Mouse (Mus musculus) CH12.LX (cell line): ENCODE measurements around the gene Rab19. TPM values are rescaled to one million over a fixed set of nuclear protein-coding genes. Genes with fewer than 3 reads are reported as not detected.
"Not testable (repeated sequence)": the region's sequence is repeated elsewhere in the genome, so short reads cannot be mapped to it uniquely, and the experiment has no call there.

Source experiments
- DNase-seq: peaks from one replicate; pipeline ENCODE4 v3.0.0-alpha.2; 2013; ENCODE audit errors: extremely low read depth
- H3K27ac ChIP-seq: 2 replicates; pipeline ENCODE4 v1.5.1; 2012; ENCODE audit warnings: low read depth, mild to moderate bottlenecking, control low read depth, moderate library complexity; ENCODE audit not compliant: insufficient read depth
- H3K27me3 ChIP-seq: replicated peaks from 2 replicates; pipeline ENCODE3; 2012; ENCODE audit warnings: inconsistent platforms
- H3K36me3 ChIP-seq, 2 experiments: replicated peaks in 1 of 2; 2 replicates each; pipeline versions ENCODE3 to v1.6.1; 2012; ENCODE audit warnings: inconsistent platforms in 1 of 2, low read length in 1 of 2, mild to moderate bottlenecking in 1 of 2, mixed read lengths in 1 of 2, moderate library complexity in 1 of 2; ENCODE audit not compliant: control insufficient read depth in 1 of 2, insufficient read depth in 1 of 2
- H3K4me1 ChIP-seq, 2 experiments: 2 replicates each; pipeline ENCODE4 v1.6.1; 2012; ENCODE audit warnings: inconsistent platforms in 1 of 2, moderate library complexity in 1 of 2; ENCODE audit not compliant: insufficient read depth in 2 of 2, control insufficient read depth in 1 of 2
- H3K4me2 ChIP-seq: 2 replicates; pipeline ENCODE4 v1.6.1; 2012; ENCODE audit warnings: low read depth, mild to moderate bottlenecking, control low read depth; ENCODE audit not compliant: poor library complexity, insufficient read depth, severe bottlenecking
- H3K4me3 ChIP-seq, 3 experiments: fragments of 150-350 bp in 1 of 3; sonication (generic) in 1 of 3; replicated peaks in 1 of 3; 2 replicates each; pipeline versions ENCODE3 to v1.5.1; 2011 to 2012; ENCODE audit warnings: low read depth in 2 of 3, low read length in 2 of 3, mild to moderate bottlenecking in 2 of 3, moderate library complexity in 2 of 3, control low read depth in 1 of 3, improper control_type of control experiment in 1 of 3, inconsistent platforms in 1 of 3, mixed read lengths in 1 of 3; ENCODE audit not compliant: poor library complexity in 1 of 3
- H3K79me2 ChIP-seq: replicated peaks from 2 replicates; pipeline ENCODE4 v1.6.1; 2012; ENCODE audit warnings: mild to moderate bottlenecking, moderate library complexity; ENCODE audit not compliant: control insufficient read depth, poor library complexity, insufficient read depth, severe bottlenecking; ENCODE audit errors: extremely low read depth
- H3K9ac ChIP-seq: 2 replicates; pipeline ENCODE4 v1.6.1; 2012; ENCODE audit warnings: low read depth, mild to moderate bottlenecking, control low read depth, moderate library complexity; ENCODE audit not compliant: insufficient read depth
- H3K9me3 ChIP-seq: replicated peaks from 2 replicates; pipeline ENCODE3; 2012; ENCODE audit warnings: low read length, inconsistent platforms, mixed read lengths
- CHD1 ChIP-seq: IDR thresholded peaks from 2 replicates; pipeline ENCODE4 v1.6.1; 2012; ENCODE audit warnings: low read depth, low read length, improper control_type of control experiment, inconsistent platforms
- CHD2 ChIP-seq: IDR thresholded peaks from 2 replicates; pipeline ENCODE4 v1.6.1; 2011; ENCODE audit warnings: low read length, improper control_type of control experiment
- E2F4 ChIP-seq: IDR thresholded peaks from 2 replicates; pipeline ENCODE4 v1.6.1; 2011; ENCODE audit warnings: low read depth, low read length, improper control_type of control experiment; ENCODE audit not compliant: insufficient replicate concordance
- HCFC1 ChIP-seq: IDR thresholded peaks from 2 replicates; pipeline ENCODE4 v1.6.1; 2012; ENCODE audit warnings: low read depth, mild to moderate bottlenecking, inconsistent platforms, low read length, improper control_type of control experiment
- JUN ChIP-seq: IDR thresholded peaks from 2 replicates; pipeline ENCODE4 v1.6.1; 2011; ENCODE audit warnings: low read depth, mild to moderate bottlenecking, low read length, improper control_type of control experiment, moderate library complexity; ENCODE audit not compliant: insufficient read depth
- JUND ChIP-seq: conservative IDR thresholded peaks from 2 replicates; pipeline ENCODE4 v1.6.1; 2011; ENCODE audit warnings: low read depth, low read length, improper control_type of control experiment
- MXI1 ChIP-seq: IDR thresholded peaks from 2 replicates; pipeline ENCODE4 v1.6.1; 2011; ENCODE audit warnings: mild to moderate bottlenecking, low read depth, low read length, improper control_type of control experiment
- NRF1 ChIP-seq: IDR thresholded peaks from 2 replicates; pipeline ENCODE4 v1.6.1; 2014; ENCODE audit warnings: low read depth, mild to moderate bottlenecking, inconsistent platforms, low read length, improper control_type of control experiment, moderate library complexity
- POLR2A ChIP-seq: IDR thresholded peaks from 2 replicates; pipeline ENCODE4 v1.6.1; 2011; ENCODE audit warnings: low read depth, mild to moderate bottlenecking, improper control_type of control experiment, low read length
- RAD21 ChIP-seq: IDR thresholded peaks from 2 replicates; pipeline ENCODE4 v1.6.1; 2011; ENCODE audit warnings: low read depth, mild to moderate bottlenecking, low read length, improper control_type of control experiment, moderate library complexity
- SIN3A ChIP-seq: IDR thresholded peaks from 2 replicates; pipeline ENCODE4 v1.6.1; 2012; ENCODE audit warnings: low read length, improper control_type of control experiment, inconsistent platforms
- TBP ChIP-seq: conservative IDR thresholded peaks from 2 replicates; pipeline ENCODE4 v1.6.1; 2011; ENCODE audit warnings: low read depth, low read length, improper control_type of control experiment
- TCF12 ChIP-seq: IDR thresholded peaks from 2 replicates; pipeline ENCODE4 v1.6.1; 2014; ENCODE audit warnings: low read depth, mild to moderate bottlenecking, inconsistent platforms, low read length, improper control_type of control experiment
- USF2 ChIP-seq: conservative IDR thresholded peaks from 2 replicates; pipeline ENCODE4 v1.6.1; 2011; ENCODE audit warnings: low read depth, low read length, improper control_type of control experiment
- ZC3H11A ChIP-seq: IDR thresholded peaks from 2 replicates; pipeline ENCODE4 v1.6.1; 2012; ENCODE audit warnings: low read depth, mild to moderate bottlenecking, inconsistent platforms, low read length, improper control_type of control experiment
- ZKSCAN1 ChIP-seq: IDR thresholded peaks from 2 replicates; pipeline ENCODE4 v1.6.1; 2012; ENCODE audit warnings: low read depth, inconsistent platforms, low read length, improper control_type of control experiment, borderline replicate concordance
- ZMIZ1 ChIP-seq: IDR thresholded peaks from 2 replicates; pipeline ENCODE4 v1.6.1; 2012; ENCODE audit warnings: low read depth, mild to moderate bottlenecking, inconsistent platforms, low read length, improper control_type of control experiment
- ZNF384 ChIP-seq: IDR thresholded peaks from 2 replicates; pipeline ENCODE4 v1.6.1; 2012; ENCODE audit warnings: low read depth, low read length, improper control_type of control experiment, inconsistent platforms
- dilution Hi-C: fragments of 300-500 bp; cut with MboI; formaldehyde crosslinking; loops from 2 replicates; pipeline ENCODE4 v1.14.3; 2020; ENCODE audit warnings: low sequenced_read_pairs; ENCODE audit not compliant: extremely low pct_unique_long_range_greater_than_20kb, extremely low pct_ligation_motif_present
- in situ Hi-C: fragments of 300-500 bp; cut with MboI; formaldehyde crosslinking; loops from 3 replicates; pipeline ENCODE4 v1.14.3; 2019; ENCODE audit warnings: low sequenced_read_pairs, low pct_ligation_motif_present, low pct_unique_long_range_greater_than_20kb, mixed read lengths
- polyA plus RNA-seq: library from polyadenylated mRNA; unstranded; fragments of >175 nt; gene quantifications from 2 replicates; pipeline ENCODE4 v1.2.1, GENCODE M21; 2012; ENCODE audit warnings: low read depth; ENCODE audit not compliant: insufficient read length
- total RNA-seq, 2 experiments: library from RNA; depleted of rRNA; stranded (reverse); fragments of 300-350 nt in 1 of 2; fragments of >200 nt in 1 of 2; gene quantifications; 2 replicates each; pipeline ENCODE4 v1.2.3; 2012 to 2014

Gene Rab19
- total and polyA plus RNA-seq, 3 experiments, result 0.63 to 3.3 TPM; not detected in 1

DNA sequence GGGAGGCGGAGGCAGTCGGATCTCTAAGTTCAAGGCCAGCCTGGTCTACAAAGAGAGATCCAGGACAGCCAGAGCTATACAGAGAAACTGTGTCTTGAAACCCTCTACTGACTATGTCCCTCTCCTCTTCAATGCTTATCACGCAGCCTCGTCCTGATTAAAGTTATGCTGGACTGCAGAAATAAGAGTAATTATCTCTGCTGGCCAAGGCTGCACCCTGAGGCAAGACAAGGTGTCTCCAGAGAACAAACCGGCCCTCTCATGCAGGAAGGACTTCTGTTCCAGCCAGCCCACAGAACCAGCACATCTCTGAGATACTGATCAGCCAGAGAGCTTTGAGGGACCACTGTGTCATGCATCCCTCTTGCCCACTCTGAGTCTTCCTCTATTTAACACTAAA lies 54.9 kb downstream of the Rab19 start:
- in situ Hi-C loops, result no loop called here
- DNase-seq, result no peak
- dilution Hi-C loops, result no loop called here
- H3K9ac ChIP-seq, result no peak overlapping the region
- H3K36me3 ChIP-seq, result no peaks in the 10 kb centered on the region
- H3K4me3 ChIP-seq, result no peak overlapping the region
- H3K27ac ChIP-seq, result no peak overlapping the region
- H3K4me1 ChIP-seq, result peaks cover 2 to 9% of the 10 kb centered on the region in 2 experiments; a peak in 2 of 4 replicates
- H3K9me3 ChIP-seq, result no peaks in the 10 kb centered on the region
- no peak overlapping the region for H3K4me2 ChIP-seq
- TF ChIP-seq JUND (no peak), ZKSCAN1 (no peak), CHD2 (no peak), TBP (no peak), E2F4 (no peak), POLR2A (no peak), CHD1 (no peak), ZC3H11A (no peak), SIN3A (no peak), ZMIZ1 (no peak), HCFC1 (no peak), TCF12 (no peak), MXI1 (no peak), RAD21 (no peak), USF2 (no peak), NRF1 (no peak), ZNF384 (no peak), JUN (no peak)
- no peaks in the 10 kb centered on the region for H3K27me3 ChIP-seq
- no peaks in the 10 kb centered on the region for H3K79me2 ChIP-seq

- H3K36me3 ChIP-seq, H3K79me2 ChIP-seq, dilution Hi-C loops, in situ Hi-C loops, H3K9ac ChIP-seq, H3K9me3 ChIP-seq, H3K4me2 ChIP-seq, H3K4me1 ChIP-seq, H3K27ac ChIP-seq, H3K4me3 ChIP-seq, H3K27me3 ChIP-seq: not testable (repeated sequence)
- DNase-seq, result peak; percentile 31
- TF ChIP-seq CHD1, result peak; percentile 81; the same call in 1 of the 2 replicates
- 0 out of 2 replicates have a peak, but pooled peaks have one; percentile 24 for TF ChIP-seq TBP
Observed at GRCm38 (mm10) chr6:39437519-39437918, 56.5 kb downstream of the Rab19 start.

Other genes with a start within 250 kb of the Rab19 start
- gene Kdm7a, start 174.4 kb upstream of the Rab19 start, total RNA-seq (2012; rRNA removed), result 1.0 and 1.7 TPM in 2 replicates
- 2.1 TPM in 2 replicates for gene Kdm7a, start 174.4 kb upstream of the Rab19 start, total RNA-seq (2014; rRNA removed)
- gene Kdm7a, start 174.4 kb upstream of the Rab19 start, polyA plus RNA-seq, result 1.6 TPM in 2 replicates
- gene Slc37a3, start 3.5 kb upstream of the Rab19 start, total RNA-seq (2012; rRNA removed), result 6.5 and 8.0 TPM in 2 replicates
- gene Slc37a3, start 3.5 kb upstream of the Rab19 start, total RNA-seq (2014; rRNA removed), result 2.6 and 4.5 TPM in 2 replicates
- gene Slc37a3, start 3.5 kb upstream of the Rab19 start, polyA plus RNA-seq, result 5.6 and 8.7 TPM in 2 replicates
- gene Mkrn1, start 39.3 kb downstream of the Rab19 start, total RNA-seq (2012; rRNA removed), result 44.2 and 50.3 TPM in 2 replicates
- gene Mkrn1, start 39.3 kb downstream of the Rab19 start, total RNA-seq (2014; rRNA removed), result 39.3 and 45.1 TPM in 2 replicates
- gene Mkrn1, start 39.3 kb downstream of the Rab19 start, polyA plus RNA-seq, result 43.7 and 53.7 TPM in 2 replicates
- 8.9 and 9.1 TPM in 2 replicates for gene Dennd2a, start 176.7 kb downstream of the Rab19 start, total RNA-seq (2012; rRNA removed)
- gene Dennd2a, start 176.7 kb downstream of the Rab19 start, total RNA-seq (2014; rRNA removed), result 2.9 and 3.7 TPM in 2 replicates
- gene Dennd2a, start 176.7 kb downstream of the Rab19 start, polyA plus RNA-seq, result 10.4 and 10.6 TPM in 2 replicates
- 10.1 and 16.5 TPM in 2 replicates for gene Adck2, start 192.7 kb downstream of the Rab19 start, total RNA-seq (2012; rRNA removed)
- 4.8 and 5.6 TPM in 2 replicates for gene Adck2, start 192.7 kb downstream of the Rab19 start, total RNA-seq (2014; rRNA removed)
- 15.9 and 17.7 TPM in 2 replicates for gene Adck2, start 192.7 kb downstream of the Rab19 start, polyA plus RNA-seq
- 1.6 and 2.6 TPM in 2 replicates for gene Gm42420, start 204.6 kb downstream of the Rab19 start, total RNA-seq (2012; rRNA removed)
- gene Gm42420, start 204.6 kb downstream of the Rab19 start, total RNA-seq (2014; rRNA removed), result 0.66 and 1.6 TPM in 2 replicates
- 2.1 and 2.2 TPM in 2 replicates for gene Gm42420, start 204.6 kb downstream of the Rab19 start, polyA plus RNA-seq
- 162 and 165 TPM in 2 replicates for gene Ndufb2, start 211.4 kb downstream of the Rab19 start, total RNA-seq (2012; rRNA removed)
- 154 and 225 TPM in 2 replicates for gene Ndufb2, start 211.4 kb downstream of the Rab19 start, total RNA-seq (2014; rRNA removed)
- gene Ndufb2, start 211.4 kb downstream of the Rab19 start, polyA plus RNA-seq, result 90.9 and 96.4 TPM in 2 replicates